Mouse (Mus musculus) limb, embryonic 14.5 days (tissue): ENCODE results near the gene Nono. TPM values are rescaled to one million over a fixed set of nuclear protein-coding genes. Genes with fewer than 3 reads are reported as not detected.

Experiments used
- ATAC-seq: fragments of 200-750 bp; cut with Nextera tagmentation; 2 replicates; pipeline ENCODE4 v1.8.0; 2017; ENCODE audit warnings: low read depth, moderate number of reproducible peaks, moderate TSS enrichment; ENCODE audit not compliant: low FRiP score
- DNase-seq: peaks from one replicate; pipeline ENCODE4 v3.0.0-alpha.2; 2015; ENCODE audit warnings: low spot score
- H3K27ac ChIP-seq: fragments of 300-500 bp; sonication (generic); replicated peaks from 2 replicates; pipeline ENCODE4 v1.5.1; 2014; ENCODE audit warnings: low read depth, mild to moderate bottlenecking, low read length, moderate library complexity, mixed read lengths
- H3K27me3 ChIP-seq: fragments of 300-500 bp; sonication (generic); 2 replicates; pipeline ENCODE4 v1.6.1; 2014; ENCODE audit warnings: low read length, mixed read lengths; ENCODE audit not compliant: control insufficient read depth, insufficient read depth
- H3K36me3 ChIP-seq: fragments of 300-500 bp; sonication (generic); 2 replicates; pipeline ENCODE4 v1.6.1; 2014; ENCODE audit warnings: mild to moderate bottlenecking, low read length, moderate library complexity, mixed read lengths; ENCODE audit not compliant: control insufficient read depth, insufficient read depth
- H3K4me1 ChIP-seq: fragments of 300-500 bp; sonication (generic); 2 replicates; pipeline ENCODE4 v1.6.1; 2014; ENCODE audit warnings: antibody characterized with exemption, low read length, mixed read lengths; ENCODE audit not compliant: control insufficient read depth, insufficient read depth
- H3K4me2 ChIP-seq: fragments of 300-500 bp; sonication (generic); replicated peaks from 2 replicates; pipeline ENCODE4 v1.6.1; 2014; ENCODE audit warnings: low read depth, mild to moderate bottlenecking, low read length, moderate library complexity; ENCODE audit not compliant: severe bottlenecking
- H3K4me3 ChIP-seq: fragments of 300-500 bp; sonication (generic); replicated peaks from 2 replicates; pipeline ENCODE4 v1.5.1; 2014; ENCODE audit warnings: low read length
- H3K9ac ChIP-seq: fragments of 300-500 bp; sonication (generic); 2 replicates; pipeline ENCODE4 v1.6.1; 2014; ENCODE audit warnings: mild to moderate bottlenecking, low read depth, low read length, moderate library complexity; ENCODE audit not compliant: severe bottlenecking
- H3K9me3 ChIP-seq: fragments of 300-500 bp; sonication (generic); 2 replicates; pipeline ENCODE4 v1.6.1; 2016; ENCODE audit warnings: low read length; ENCODE audit not compliant: control insufficient read depth
- POLR2A ChIP-seq: fragments of 200-500 bp; IDR thresholded peaks from 2 replicates; pipeline ENCODE4 v1.8.0; 2012; ENCODE audit warnings: inconsistent platforms, mild to moderate bottlenecking, moderate library complexity, borderline replicate concordance; ENCODE audit not compliant: insufficient read depth, insufficient read length; ENCODE audit errors: extremely low read depth
- WGBS: fragments of 180-500 bp; shearing (Covaris S2); extraction: QIAGEN DNeasy Blood & Tissue Kit; methylation state at CpG from one replicate; pipeline ENCODE4 v1.1.7; 2014; 5-methylcytosine and 5-hydroxymethylcytosine counted together
- polyA plus RNA-seq, 2 experiments: library from polyadenylated mRNA; depleted of rRNA in 1 of 2; stranded (reverse) in 1 of 2; unstranded in 1 of 2; fragments of >200 nt; fragmentation: Nextera tagmentation in 1 of 2; extraction: Ambion mirVana in 1 of 2; gene quantifications; 2 replicates each; pipeline versions ENCODE4 v1.2.1 to v1.2.3; 2012 to 2014

The Nono gene
- polyA plus RNA-seq, 2 experiments: 362 to 421 TPM

GRCm38 (mm10) chrX:101429976-101430375 is 858 bp downstream of the Nono start:
- Histone ChIP-seq H3K4me2 (peak overlapping the region; percentile 49), H3K4me3 (peak overlapping the region; percentile 59), H3K9ac (peak overlapping the region; percentile 87), H3K4me1 (no peaks in the 10 kb centered on the region), H3K27me3 (no peaks in the 10 kb centered on the region), H3K36me3 (peaks cover 19% of the 10 kb centered on the region), H3K27ac (peak overlapping the region; percentile 96), H3K9me3 (no peaks in the 10 kb centered on the region)
- no peak for TF ChIP-seq POLR2A
- ATAC-seq: peak; percentile 44
- WGBS: 28% methylated on average over 14 of the region's 14 CpGs
- DNase-seq: peak; percentile 8

GRCm38 (mm10) chrX:101448886-101449475 is 19.9 kb downstream of the Nono start, which contains the start of gene Itgb1bp2:
Gene Itgb1bp2 (plus strand): TSS chrX:101449088.
- peak; percentile 46; the same call in 1 of the 2 replicates for ATAC-seq
- H3K4me2 ChIP-seq: no peak within 1 kb of the TSS
- no peak within 1 kb of the TSS for H3K9ac ChIP-seq
- no peaks in the 10 kb centered on the region for H3K27me3 ChIP-seq
- H3K4me3 ChIP-seq: no peak within 1 kb of the TSS
- H3K4me1 ChIP-seq: no peaks in the 10 kb centered on the region
- WGBS: 73% methylated on average over 4 of the region's 4 CpGs
- no peak for DNase-seq
- H3K9me3 ChIP-seq: no peaks in the 10 kb centered on the region
- no peak within 1 kb of the TSS for H3K27ac ChIP-seq
- peaks cover 54% of the 10 kb centered on the region for H3K36me3 ChIP-seq
- TF ChIP-seq POLR2A: no peak

- Histone ChIP-seq H3K9me3 (no peaks in the 10 kb centered on the region), H3K36me3 (peaks cover 44% of the 10 kb centered on the region), H3K27ac (no peak overlapping the region), H3K9ac (no peak overlapping the region), H3K4me1 (no peaks in the 10 kb centered on the region), H3K4me2 (no peak overlapping the region), H3K4me3 (no peak overlapping the region), H3K27me3 (no peaks in the 10 kb centered on the region)
- WGBS: 73% methylated on average over 1 of the region's 1 CpGs
- no peak for TF ChIP-seq POLR2A
- DNase-seq (no peak), ATAC-seq (no peak)
Measured at GRCm38 (mm10) chrX:101451147-101451546, 22.0 kb downstream of the Nono start.

GRCm38 (mm10) chrX:101451591-101451990 is 22.5 kb downstream of the Nono start:
- Histone ChIP-seq H3K27ac (no peak overlapping the region), H3K4me3 (no peak overlapping the region), H3K36me3 (peaks cover 41% of the 10 kb centered on the region), H3K4me1 (no peaks in the 10 kb centered on the region), H3K9ac (no peak overlapping the region), H3K27me3 (no peaks in the 10 kb centered on the region), H3K4me2 (no peak overlapping the region), H3K9me3 (no peaks in the 10 kb centered on the region)
- WGBS: 78% methylated on average over 3 of the region's 3 CpGs
- no peak for TF ChIP-seq POLR2A
- ATAC-seq: no peak
- DNase-seq: no peak

- Histone ChIP-seq H3K4me2 (no peak overlapping the region), H3K9ac (no peak overlapping the region), H3K27ac (no peak overlapping the region), H3K4me1 (no peaks in the 10 kb centered on the region), H3K4me3 (no peak overlapping the region), H3K36me3 (peaks cover 9% of the 10 kb centered on the region), H3K27me3 (no peaks in the 10 kb centered on the region), H3K9me3 (no peaks in the 10 kb centered on the region)
- 91% methylated on average over 4 of the region's 4 CpGs for WGBS
- ATAC-seq (no peak), DNase-seq (no peak)
- TF ChIP-seq POLR2A: no peak
Measured at GRCm38 (mm10) chrX:101472202-101472601, 43.1 kb downstream of the Nono start.
